Mouse (Mus musculus) E14TG2a.4 (cell line): ENCODE results near the gene Cd302.

Experiments used
- CTCF ChIP-seq: conservative IDR thresholded peaks from 2 replicates; pipeline ENCODE4 v1.5.1; 2014; ENCODE audit warnings: low read length
- POU5F1 ChIP-seq: IDR thresholded peaks from 2 replicates; pipeline ENCODE4 v1.6.1; 2014; ENCODE audit warnings: low read length, borderline replicate concordance

- TF ChIP-seq CTCF (no peak), POU5F1 (no peak)
Measured at GRCm38 (mm10) chr2:60205795-60206194, 78.5 kb downstream of the Cd302 start.
